Mouse (Mus musculus): ENCODE measurements around the gene Abhd10. TPM values are rescaled to one million over a fixed set of nuclear protein-coding genes. Genes with fewer than 3 reads are reported as not detected.

Gene Abhd10
- 37.3 and 43.6 TPM in 2 replicates for polyA plus RNA-seq (2016; fragmentation: Nextera tagmentation; extraction: Ambion mirVana)

DNA sequence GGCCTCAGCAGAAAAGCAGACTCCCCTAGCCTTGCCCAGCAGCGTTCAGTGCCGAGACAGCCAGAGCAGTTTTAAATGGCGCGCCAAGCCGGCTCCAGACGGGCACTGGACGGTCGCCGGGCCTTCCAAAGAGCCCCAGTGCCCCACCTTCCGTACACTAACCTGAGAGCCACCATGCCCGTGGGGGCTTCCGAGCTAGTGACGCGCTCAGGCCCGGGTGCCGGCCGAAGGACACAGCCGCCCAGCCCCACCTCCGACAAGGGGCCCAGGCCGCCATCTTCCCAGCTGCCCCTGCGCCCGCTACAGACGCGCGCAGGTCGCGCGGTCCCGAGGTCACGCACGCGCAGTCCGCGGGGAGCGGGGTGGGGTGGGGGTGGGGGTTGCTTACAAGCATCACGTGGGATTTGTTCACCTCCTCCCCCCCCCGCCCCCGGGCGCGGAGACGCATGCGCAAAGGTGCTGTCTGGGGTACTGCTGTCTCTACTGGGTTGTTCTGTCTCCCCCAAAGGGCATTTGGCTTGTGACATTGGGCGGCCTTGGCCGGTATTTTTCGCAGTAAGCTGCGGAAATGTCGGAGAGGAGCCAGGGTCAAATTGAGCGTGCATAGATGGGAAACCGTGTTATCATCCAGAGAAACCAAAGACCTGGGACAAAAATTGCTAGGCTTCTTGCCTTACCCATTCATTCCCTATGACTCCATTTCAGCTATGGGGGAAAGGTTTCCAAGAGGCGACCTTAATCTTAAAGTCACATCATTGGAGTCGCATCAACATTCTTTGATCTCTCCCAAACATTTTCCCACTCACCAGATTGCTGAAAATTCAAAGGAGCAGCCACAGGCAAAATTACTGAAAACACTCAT lies at the start of gene Abhd10:
Gene Abhd10 (minus strand): TSS at position 341 of the 862 bp plus-strand sequence.
- H3K36me3 ChIP-seq: peaks cover 4% of the 10 kb centered on the region; the same call in 1 of the 2 replicates
- H3K4me3 ChIP-seq: peak within 1 kb of the TSS; percentile 78
- WGBS: 1% methylated on average over 47 of the region's 51 CpGs
- H3K4me2 ChIP-seq (replicated peaks): peak within 1 kb of the TSS; percentile 54
- H3K27me3 ChIP-seq: no peaks in the 10 kb centered on the region
- peak within 1 kb of the TSS; percentile 79 for H3K9ac ChIP-seq
- peaks cover 12% of the 10 kb centered on the region; the same call in 1 of the 2 replicates for H3K4me1 ChIP-seq
- H3K9me3 ChIP-seq: no peaks in the 10 kb centered on the region
- H3K27ac ChIP-seq: peak within 1 kb of the TSS; percentile 91
- peak; percentile 95 for ATAC-seq (ENCODE audit: insufficient number of reproducible peaks, insufficient read depth, low FRiP score, low TSS enrichment)

DNA sequence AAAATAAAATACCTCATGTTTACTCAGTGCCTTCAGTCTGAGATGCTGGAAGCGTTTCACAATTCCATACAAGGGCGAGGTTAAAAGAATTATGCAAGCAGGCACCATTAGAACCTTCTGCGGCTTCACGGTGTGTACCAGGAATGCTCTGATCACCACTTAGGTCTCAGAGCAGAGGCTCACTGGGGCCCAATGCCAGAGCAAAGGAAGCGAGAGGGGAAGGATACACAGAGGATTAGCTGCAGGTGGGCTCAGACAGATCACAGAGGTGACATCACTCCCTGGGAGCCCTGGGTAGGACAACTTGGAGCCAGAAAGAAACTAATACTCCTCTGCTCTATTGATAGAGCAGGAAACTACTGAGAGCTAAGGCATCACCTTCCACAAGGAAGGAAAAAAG lies 48.5 kb upstream of the Abhd10 start:
- no peak for ATAC-seq (ENCODE audit: insufficient number of reproducible peaks, insufficient read depth, low FRiP score, low TSS enrichment)
- Histone ChIP-seq H3K4me2 (replicated peaks) (no peak overlapping the region), H3K36me3 (peaks cover 29% of the 10 kb centered on the region), H3K4me3 (no peak overlapping the region), H3K9me3 (no peaks in the 10 kb centered on the region), H3K27me3 (no peaks in the 10 kb centered on the region), H3K9ac (no peak overlapping the region), H3K27ac (no peak overlapping the region), H3K4me1 (no peaks in the 10 kb centered on the region)
- 60% methylated on average over 5 of the region's 5 CpGs for WGBS

DNA sequence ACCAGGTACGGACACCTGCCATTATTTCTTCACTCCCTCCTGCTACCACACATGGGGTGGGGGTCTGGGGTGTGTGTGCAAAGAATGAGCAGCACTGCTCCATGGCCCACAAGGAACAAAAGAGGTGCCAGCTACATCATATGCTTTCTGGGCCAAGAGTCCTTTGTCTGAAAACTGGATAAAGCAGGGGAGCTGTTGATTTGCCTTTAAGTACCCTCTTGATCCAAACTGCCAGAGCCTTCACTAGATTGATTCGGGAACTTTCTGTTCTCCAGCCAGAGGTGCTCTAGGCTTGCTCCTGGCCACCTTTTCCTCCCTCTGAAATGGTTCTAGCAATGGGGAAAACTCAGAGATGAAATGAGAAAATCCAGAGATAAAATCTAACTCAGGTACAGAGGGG lies 46.6 kb upstream of the Abhd10 start:
- ATAC-seq (ENCODE audit: insufficient number of reproducible peaks, insufficient read depth, low FRiP score, low TSS enrichment): no peak
- Histone ChIP-seq H3K9me3 (no peaks in the 10 kb centered on the region), H3K4me3 (no peak overlapping the region), H3K4me1 (no peaks in the 10 kb centered on the region), H3K27ac (no peak overlapping the region), H3K4me2 (replicated peaks) (no peak overlapping the region), H3K9ac (no peak overlapping the region), H3K36me3 (peaks cover 31% of the 10 kb centered on the region), H3K27me3 (no peaks in the 10 kb centered on the region)
- WGBS: 91% methylated on average over 2 of the region's 2 CpGs

DNA sequence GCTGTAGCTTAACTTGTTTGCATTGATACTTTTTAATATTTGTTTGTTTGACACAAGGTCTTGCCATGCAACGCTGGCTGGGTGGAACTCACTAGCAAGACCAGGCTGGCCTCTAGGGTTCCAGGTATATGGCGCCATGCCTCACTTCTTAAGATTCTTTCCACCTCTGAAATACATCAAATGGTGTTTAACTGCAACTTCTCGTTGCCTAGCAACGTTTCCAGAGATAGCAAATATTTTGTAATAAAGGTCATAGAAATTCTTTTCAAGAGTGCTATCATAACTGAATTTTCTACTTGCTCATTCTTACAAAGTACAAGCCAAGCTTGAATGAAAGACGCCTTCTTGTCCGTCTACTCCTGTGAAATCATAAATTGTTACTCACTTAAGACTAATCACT lies 44.9 kb upstream of the Abhd10 start:
- Histone ChIP-seq H3K4me2 (replicated peaks) (no peak overlapping the region), H3K4me1 (no peaks in the 10 kb centered on the region), H3K27ac (no peak overlapping the region), H3K4me3 (no peak overlapping the region), H3K9me3 (no peaks in the 10 kb centered on the region), H3K9ac (no peak overlapping the region), H3K27me3 (no peaks in the 10 kb centered on the region), H3K36me3 (peaks cover 22% of the 10 kb centered on the region)
- WGBS: 92% methylated on average over 6 of the region's 6 CpGs
- ATAC-seq (ENCODE audit: insufficient number of reproducible peaks, insufficient read depth, low FRiP score, low TSS enrichment): no peak

DNA sequence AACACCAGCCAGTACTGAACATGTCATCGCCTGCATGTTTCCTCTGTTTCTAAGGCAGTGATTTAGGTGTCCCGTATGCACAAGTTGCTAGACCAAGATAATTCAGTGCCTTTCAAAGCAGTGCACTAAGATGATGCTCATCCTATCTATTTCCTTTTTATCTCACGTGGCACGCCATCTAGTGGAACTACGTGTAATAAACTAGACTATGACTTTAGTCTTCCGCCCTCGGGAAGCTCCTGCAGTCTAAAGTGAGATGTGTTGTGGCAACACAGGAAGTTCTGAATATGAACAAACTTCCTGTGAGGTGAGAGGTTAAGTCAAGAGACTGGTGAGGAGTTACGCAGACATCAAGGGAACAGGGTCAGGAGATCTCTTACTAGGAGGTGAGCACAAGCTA lies 43.9 kb upstream of the Abhd10 start:
- peaks cover 22% of the 10 kb centered on the region for H3K36me3 ChIP-seq
- 36% methylated on average over 8 of the region's 8 CpGs for WGBS

DNA sequence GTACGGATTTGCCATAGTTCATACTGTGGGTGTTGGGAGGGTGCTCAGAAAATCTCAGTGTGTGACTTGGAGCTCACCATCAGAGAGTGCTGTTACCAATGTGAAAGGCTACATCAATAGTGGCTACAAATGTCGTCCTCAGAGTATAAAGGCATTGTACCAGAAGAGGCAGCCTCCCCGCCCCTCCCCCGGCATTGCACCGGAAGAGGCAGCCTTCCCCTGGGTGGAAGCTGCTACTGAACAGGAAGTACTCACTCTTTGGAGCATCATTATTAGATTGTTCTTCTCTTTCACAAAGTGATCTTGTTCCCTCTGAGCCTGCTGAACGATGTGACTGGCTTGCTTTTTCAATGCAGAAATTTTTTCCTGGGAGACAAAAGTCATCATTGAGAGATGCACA lies 37.2 kb upstream of the Abhd10 start:
- 68% methylated on average over 6 of the region's 6 CpGs for WGBS
- no peak overlapping the region for H3K27ac ChIP-seq
- H3K9ac ChIP-seq: no peak overlapping the region
- H3K4me2 ChIP-seq (replicated peaks): no peak overlapping the region
- peaks cover 42% of the 10 kb centered on the region for H3K36me3 ChIP-seq
- H3K4me3 ChIP-seq: no peak overlapping the region
- ATAC-seq (ENCODE audit: insufficient number of reproducible peaks, insufficient read depth, low FRiP score, low TSS enrichment): no peak
- H3K4me1 ChIP-seq: no peaks in the 10 kb centered on the region
- H3K9me3 ChIP-seq: no peaks in the 10 kb centered on the region
- H3K27me3 ChIP-seq: no peaks in the 10 kb centered on the region

More for the DNA sequence above, 43.9 kb upstream of the Abhd10 start:
- no peak for ATAC-seq (ENCODE audit: insufficient number of reproducible peaks, insufficient read depth, low FRiP score, low TSS enrichment)
- H3K4me3 ChIP-seq: no peak overlapping the region
- no peaks in the 10 kb centered on the region for H3K4me1 ChIP-seq
- H3K27ac ChIP-seq: no peak overlapping the region
- no peak overlapping the region for H3K9ac ChIP-seq
- H3K4me2 ChIP-seq (replicated peaks): no peak overlapping the region
- no peaks in the 10 kb centered on the region for H3K27me3 ChIP-seq
- H3K9me3 ChIP-seq: no peaks in the 10 kb centered on the region

DNA sequence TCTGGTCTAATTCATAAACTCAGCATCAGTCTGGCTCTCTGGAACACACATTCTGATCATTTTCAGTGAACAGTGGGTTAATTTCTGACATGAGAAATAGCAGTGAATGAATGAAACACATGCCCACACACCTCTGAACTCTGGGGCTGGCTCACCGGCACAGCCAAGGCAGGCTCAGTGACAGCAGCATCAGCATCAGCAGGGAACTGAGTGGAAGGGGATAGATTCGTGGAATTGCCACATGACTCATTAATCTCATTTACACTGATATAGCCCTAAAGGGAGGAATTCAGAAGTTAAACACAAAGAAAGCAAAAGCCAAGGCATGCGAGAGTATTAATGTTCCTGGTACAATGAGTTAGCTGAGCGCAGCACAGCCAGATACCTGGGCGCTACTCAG lies 32.1 kb upstream of the Abhd10 start:
- Histone ChIP-seq H3K4me2 (replicated peaks) (no peak overlapping the region), H3K4me1 (no peaks in the 10 kb centered on the region), H3K36me3 (peaks cover 69% of the 10 kb centered on the region), H3K27ac (no peak overlapping the region), H3K9me3 (no peaks in the 10 kb centered on the region), H3K27me3 (no peaks in the 10 kb centered on the region), H3K9ac (no peak overlapping the region), H3K4me3 (no peak overlapping the region)
- 88% methylated on average over 5 of the region's 5 CpGs for WGBS
- no peak for ATAC-seq (ENCODE audit: insufficient number of reproducible peaks, insufficient read depth, low FRiP score, low TSS enrichment)

DNA sequence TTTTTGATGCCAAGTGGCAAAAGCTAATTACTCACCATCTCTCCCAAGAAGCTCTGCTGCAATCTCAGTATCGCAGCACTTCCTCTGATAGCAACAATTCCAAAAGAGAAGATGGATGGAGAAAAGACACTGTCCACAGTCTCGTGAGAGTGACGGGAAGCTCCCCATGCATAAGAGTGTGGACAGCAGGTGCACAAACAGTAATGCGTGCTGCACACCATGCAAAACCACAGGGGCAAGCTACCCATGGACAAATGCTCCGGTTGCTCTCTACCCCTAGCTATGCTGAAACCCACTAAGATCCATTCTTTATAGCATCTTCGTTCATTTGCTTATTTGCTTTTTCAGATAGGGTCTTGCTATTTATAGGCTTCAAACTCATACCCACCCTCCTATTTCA lies 28.2 kb upstream of the Abhd10 start:
- H3K4me1 ChIP-seq: no peaks in the 10 kb centered on the region
- no peak overlapping the region for H3K4me3 ChIP-seq
- H3K36me3 ChIP-seq: peaks cover 62% of the 10 kb centered on the region
- ATAC-seq (ENCODE audit: insufficient number of reproducible peaks, insufficient read depth, low FRiP score, low TSS enrichment): no peak
- no peak overlapping the region for H3K9ac ChIP-seq
- H3K27ac ChIP-seq: no peak overlapping the region
- no peak overlapping the region for H3K4me2 ChIP-seq (replicated peaks)
- WGBS: 92% methylated on average over 6 of the region's 6 CpGs
- H3K9me3 ChIP-seq: no peaks in the 10 kb centered on the region
- H3K27me3 ChIP-seq: no peaks in the 10 kb centered on the region

DNA sequence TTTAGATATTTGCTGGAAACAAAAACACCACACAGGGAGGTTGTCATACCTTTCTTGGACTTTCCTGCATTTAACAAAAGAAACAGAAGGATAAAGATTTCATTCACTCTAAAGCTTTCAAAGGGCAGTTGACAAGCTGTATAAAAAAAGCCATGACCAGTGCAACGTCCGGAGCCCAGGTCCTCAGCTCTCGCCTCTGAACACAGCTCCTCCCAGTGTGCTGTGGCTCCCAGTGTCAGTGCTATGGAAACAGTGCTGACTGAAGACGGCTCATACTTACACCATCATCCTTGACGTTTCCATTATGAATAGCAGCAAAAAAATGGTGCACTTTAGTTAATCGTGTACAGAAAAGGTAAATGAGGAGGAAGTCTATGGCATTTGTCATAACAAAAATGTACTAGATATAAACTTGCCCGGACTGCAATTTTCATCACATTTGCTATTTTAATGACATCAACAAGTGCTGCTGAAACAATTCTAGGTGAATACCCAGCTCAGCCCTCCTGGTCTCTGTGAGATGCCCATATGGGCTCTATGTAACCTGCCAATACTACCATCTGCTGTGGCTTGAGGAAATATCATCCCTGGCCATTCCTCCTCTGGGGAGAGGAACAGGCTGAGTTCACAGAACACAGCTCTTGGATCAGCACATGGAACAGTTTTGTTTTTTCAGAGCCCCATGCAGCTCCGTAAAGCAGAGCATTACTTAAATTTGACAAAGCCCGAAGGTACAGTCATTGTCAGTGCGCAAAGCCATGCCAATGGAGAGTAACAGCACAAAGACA lies 25.3 kb upstream of the Abhd10 start:
- H3K4me2 ChIP-seq (replicated peaks): no peak overlapping the region
- H3K27me3 ChIP-seq: no peaks in the 10 kb centered on the region
- H3K36me3 ChIP-seq: peaks cover 42% of the 10 kb centered on the region
- H3K4me3 ChIP-seq: no peak overlapping the region
- H3K4me1 ChIP-seq: no peaks in the 10 kb centered on the region
- H3K9me3 ChIP-seq: no peaks in the 10 kb centered on the region
- WGBS: 75% methylated on average over 10 of the region's 10 CpGs
- no peak for ATAC-seq (ENCODE audit: insufficient number of reproducible peaks, insufficient read depth, low FRiP score, low TSS enrichment)
- no peak overlapping the region for H3K27ac ChIP-seq
- no peak overlapping the region for H3K9ac ChIP-seq

DNA sequence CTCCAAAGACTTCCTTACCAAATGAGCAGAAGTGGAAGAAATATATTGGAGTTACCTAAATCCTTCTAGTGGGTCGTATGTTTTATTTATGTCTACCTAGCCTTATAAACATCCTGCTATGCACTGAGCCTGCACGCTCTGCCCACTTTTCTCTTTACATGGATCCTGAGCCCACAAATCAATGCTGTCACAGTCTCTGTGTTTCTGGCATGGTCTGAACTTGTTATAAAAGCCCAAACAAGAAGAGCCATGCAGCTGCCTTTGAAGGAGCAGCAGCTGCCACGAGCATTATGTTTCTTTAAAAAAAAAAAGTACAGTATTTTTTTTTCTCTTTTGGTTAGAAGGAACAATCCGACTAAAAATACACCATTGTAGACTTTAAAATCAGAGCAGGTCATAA lies 24.7 kb upstream of the Abhd10 start:
- WGBS: 64% methylated on average over 4 of the region's 4 CpGs
- H3K27me3 ChIP-seq: no peaks in the 10 kb centered on the region
- no peaks in the 10 kb centered on the region for H3K4me1 ChIP-seq
- no peak overlapping the region for H3K4me2 ChIP-seq (replicated peaks)
- H3K9ac ChIP-seq: no peak overlapping the region
- H3K27ac ChIP-seq: no peak overlapping the region
- no peak for ATAC-seq (ENCODE audit: insufficient number of reproducible peaks, insufficient read depth, low FRiP score, low TSS enrichment)
- H3K9me3 ChIP-seq: no peaks in the 10 kb centered on the region
- no peak overlapping the region for H3K4me3 ChIP-seq
- H3K36me3 ChIP-seq: peaks cover 47% of the 10 kb centered on the region

DNA sequence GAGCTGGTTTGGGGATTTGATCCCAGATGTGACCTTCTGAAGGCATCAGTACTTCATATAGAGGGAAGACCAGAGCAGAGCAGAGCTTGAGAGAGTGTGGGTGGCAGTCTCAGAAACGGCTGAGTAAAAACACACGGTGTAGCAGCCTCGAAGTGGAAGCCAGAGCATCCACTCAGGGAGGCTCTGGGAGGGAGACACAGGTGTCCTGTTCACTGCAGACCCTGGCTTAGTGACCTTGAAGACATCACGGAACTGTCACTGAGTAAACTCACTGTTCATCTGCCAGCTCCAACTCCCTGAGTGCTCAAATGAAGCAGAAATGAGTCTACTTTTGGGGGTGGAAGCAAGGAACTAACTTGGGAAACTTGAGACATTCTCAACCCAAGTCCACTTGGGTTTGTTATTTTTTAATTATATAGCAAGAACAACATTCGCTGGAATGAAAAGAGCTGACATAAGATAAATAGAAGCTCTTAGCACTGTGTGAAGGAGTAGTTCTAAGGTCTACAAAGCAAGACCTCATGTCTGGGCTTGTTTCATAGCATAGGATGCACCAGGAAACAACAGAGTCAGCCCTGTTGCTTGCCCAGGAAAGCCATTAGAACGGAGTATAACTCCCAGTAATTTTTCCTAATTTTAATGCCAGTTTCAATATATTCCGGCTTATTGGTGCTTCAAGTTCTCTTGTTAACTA lies 23.2 kb upstream of the Abhd10 start:
- Histone ChIP-seq H3K9me3 (no peaks in the 10 kb centered on the region), H3K36me3 (peaks cover 40% of the 10 kb centered on the region)
- 65% methylated on average over 7 of the region's 7 CpGs for WGBS

More for the DNA sequence above, 23.2 kb upstream of the Abhd10 start:
- Histone ChIP-seq H3K9ac (no peak overlapping the region), H3K4me3 (no peak overlapping the region), H3K4me2 (replicated peaks) (no peak overlapping the region), H3K27me3 (no peaks in the 10 kb centered on the region), H3K27ac (peak overlapping the region; percentile 60), H3K4me1 (no peaks in the 10 kb centered on the region)
- no peak for ATAC-seq (ENCODE audit: insufficient number of reproducible peaks, insufficient read depth, low FRiP score, low TSS enrichment)
